Mouse (Mus musculus) midbrain, embryonic 16.5 days (tissue): ENCODE measurements around the gene Cetn4. TPM values are rescaled to one million over a fixed set of nuclear protein-coding genes. Genes with fewer than 3 reads are reported as not detected.

Experiments
- ATAC-seq: fragments of 200-750 bp; cut with Nextera tagmentation; 2 replicates; pipeline ENCODE4 v1.8.0; 2017; ENCODE audit warnings: moderate TSS enrichment
- H3K27ac ChIP-seq: fragments of 300-500 bp; sonication (generic); 2 replicates; pipeline ENCODE4 v1.5.1; 2014; ENCODE audit warnings: mild to moderate bottlenecking, low read length, mixed read lengths
- H3K27me3 ChIP-seq: fragments of 300-500 bp; sonication (generic); 2 replicates; pipeline ENCODE4 v1.6.1; 2014; ENCODE audit warnings: low read depth, low read length, mixed read lengths; ENCODE audit not compliant: control insufficient read depth, insufficient read depth
- H3K36me3 ChIP-seq: fragments of 300-500 bp; sonication (generic); 2 replicates; pipeline ENCODE4 v1.6.1; 2014; ENCODE audit warnings: mild to moderate bottlenecking, low read length, moderate library complexity, mixed read lengths; ENCODE audit not compliant: control insufficient read depth, insufficient read depth
- H3K4me1 ChIP-seq: fragments of 300-500 bp; sonication (generic); 2 replicates; pipeline ENCODE4 v1.6.1; 2014; ENCODE audit warnings: mild to moderate bottlenecking, low read length, mixed read lengths; ENCODE audit not compliant: control insufficient read depth, insufficient read depth
- H3K4me2 ChIP-seq: fragments of 300-500 bp; sonication (generic); 2 replicates; pipeline ENCODE4 v1.6.1; 2014; ENCODE audit warnings: mild to moderate bottlenecking, low read length, mixed read lengths
- H3K4me3 ChIP-seq: fragments of 300-500 bp; sonication (generic); 2 replicates; pipeline ENCODE4 v1.5.1; 2014; ENCODE audit warnings: low read depth, mild to moderate bottlenecking, low read length, moderate library complexity, mixed read lengths
- H3K9ac ChIP-seq: fragments of 300-500 bp; sonication (generic); 2 replicates; pipeline ENCODE4 v1.6.1; 2014; ENCODE audit warnings: low read depth, low read length, mixed read lengths
- H3K9me3 ChIP-seq: fragments of 300-500 bp; sonication (generic); replicated peaks from 2 replicates; pipeline ENCODE4 v1.6.1; 2014; ENCODE audit warnings: mild to moderate bottlenecking, low read length, mixed read lengths; ENCODE audit not compliant: control insufficient read depth, poor library complexity, severe bottlenecking
- WGBS: fragments of 180-500 bp; shearing (Covaris S2); extraction: QIAGEN DNeasy Blood & Tissue Kit; methylation state at CpG from one replicate; pipeline ENCODE4 v1.1.7; 2014; 5-methylcytosine and 5-hydroxymethylcytosine counted together
- polyA plus RNA-seq: library from polyadenylated mRNA; unstranded; fragments of >200 nt; fragmentation: Nextera tagmentation; extraction: Ambion mirVana; gene quantifications from 2 replicates; pipeline ENCODE4 v1.2.1, GENCODE M21; 2015

Cetn4 gene
- polyA plus RNA-seq, 1 experiment from 2014 or later: 2.3 TPM

- Histone ChIP-seq H3K4me2 (no peak overlapping the region), H3K27ac (no peak overlapping the region), H3K4me3 (no peak overlapping the region), H3K36me3 (no peaks in the 10 kb centered on the region; the same call in 1 of the 2 replicates), H3K9me3 (no peaks in the 10 kb centered on the region), H3K4me1 (peaks cover 10% of the 10 kb centered on the region), H3K27me3 (no peaks in the 10 kb centered on the region), H3K9ac (no peak overlapping the region)
- WGBS: 95% methylated on average over 1 of the region's 1 CpGs
- no peak for ATAC-seq
These were observed 3.7 kb upstream of the Cetn4 start for GRCm38 (mm10) chr3:37316233-37316632.

GRCm38 (mm10) chr3:37313371-37313770 is 863 bp upstream of the Cetn4 start:
- 0 out of 2 replicates have a peak overlapping the region, but pooled peaks have one; percentile 1 for H3K9ac ChIP-seq
- 30% methylated on average over 1 of the region's 1 CpGs for WGBS
- no peaks in the 10 kb centered on the region for H3K27me3 ChIP-seq
- H3K36me3 ChIP-seq: no peaks in the 10 kb centered on the region
- H3K4me2 ChIP-seq: peak overlapping the region; percentile 47
- no peak for ATAC-seq
- peaks cover 10% of the 10 kb centered on the region for H3K4me1 ChIP-seq
- H3K4me3 ChIP-seq: no peak overlapping the region
- H3K27ac ChIP-seq: no peak overlapping the region
- H3K9me3 ChIP-seq: no peaks in the 10 kb centered on the region

- Histone ChIP-seq H3K9ac (peak overlapping the region; percentile 81), H3K4me3 (peak overlapping the region; percentile 81), H3K4me2 (peak overlapping the region; percentile 82), H3K4me1 (peaks cover 10% of the 10 kb centered on the region), H3K9me3 (no peaks in the 10 kb centered on the region), H3K27me3 (no peaks in the 10 kb centered on the region), H3K27ac (peak overlapping the region; percentile 71), H3K36me3 (no peaks in the 10 kb centered on the region)
- WGBS: 2% methylated on average over 10 of the region's 10 CpGs
- ATAC-seq: no peak; the same call in 1 of the 2 replicates
These were observed 575 bp downstream of the Cetn4 start for GRCm38 (mm10) chr3:37311897-37312369.

- Histone ChIP-seq H3K4me2 (no peak overlapping the region), H3K9ac (no peak overlapping the region), H3K27ac (no peak overlapping the region), H3K27me3 (no peaks in the 10 kb centered on the region), H3K4me1 (no peaks in the 10 kb centered on the region), H3K36me3 (no peaks in the 10 kb centered on the region), H3K9me3 (no peaks in the 10 kb centered on the region), H3K4me3 (no peak overlapping the region)
- no peak for ATAC-seq
- WGBS: 77% methylated on average over 8 of the region's 8 CpGs
These were observed 8.9 kb downstream of the Cetn4 start for GRCm38 (mm10) chr3:37303392-37304139.

- H3K9ac ChIP-seq: no peak overlapping the region
- H3K9me3 ChIP-seq: no peaks in the 10 kb centered on the region
- no peak overlapping the region for H3K27ac ChIP-seq
- 42% methylated on average over 12 of the region's 12 CpGs for WGBS
- H3K4me2 ChIP-seq: no peak overlapping the region
- H3K4me1 ChIP-seq: no peaks in the 10 kb centered on the region
- no peaks in the 10 kb centered on the region for H3K27me3 ChIP-seq
- ATAC-seq: no peak
- no peaks in the 10 kb centered on the region for H3K36me3 ChIP-seq
- H3K4me3 ChIP-seq: no peak overlapping the region
These were observed 9.8 kb downstream of the Cetn4 start for GRCm38 (mm10) chr3:37302685-37303084.

- no peak overlapping the region for H3K9ac ChIP-seq
- no peak overlapping the region for H3K4me3 ChIP-seq
- H3K36me3 ChIP-seq: no peaks in the 10 kb centered on the region
- H3K27ac ChIP-seq: no peak overlapping the region
- no peaks in the 10 kb centered on the region for H3K27me3 ChIP-seq
- H3K9me3 ChIP-seq: no peaks in the 10 kb centered on the region
- ATAC-seq: no peak
- H3K4me2 ChIP-seq: no peak overlapping the region
- no peaks in the 10 kb centered on the region for H3K4me1 ChIP-seq
- 70% methylated on average over 3 of the region's 3 CpGs for WGBS
These were observed 13.0 kb downstream of the Cetn4 start for GRCm38 (mm10) chr3:37299470-37299869.

- H3K4me1 ChIP-seq: no peaks in the 10 kb centered on the region
- no peaks in the 10 kb centered on the region for H3K27me3 ChIP-seq
- H3K27ac ChIP-seq: no peak overlapping the region
- no peak overlapping the region for H3K9ac ChIP-seq
- ATAC-seq: no peak
- H3K4me2 ChIP-seq: no peak overlapping the region
- no peaks in the 10 kb centered on the region for H3K36me3 ChIP-seq
- no peak overlapping the region for H3K4me3 ChIP-seq
- WGBS: 73% methylated on average over 2 of the region's 2 CpGs
- H3K9me3 ChIP-seq: no peaks in the 10 kb centered on the region
These were observed 19.9 kb downstream of the Cetn4 start for GRCm38 (mm10) chr3:37292654-37293053.

- Histone ChIP-seq H3K9me3 (no peaks in the 10 kb centered on the region), H3K27ac (no peak overlapping the region), H3K4me3 (no peak overlapping the region), H3K36me3 (no peaks in the 10 kb centered on the region), H3K4me2 (no peak overlapping the region), H3K4me1 (no peaks in the 10 kb centered on the region), H3K27me3 (no peaks in the 10 kb centered on the region), H3K9ac (no peak overlapping the region)
- no peak for ATAC-seq
- 93% methylated on average over 2 of the region's 2 CpGs for WGBS
These were observed 20.6 kb downstream of the Cetn4 start for GRCm38 (mm10) chr3:37291929-37292328.

- Histone ChIP-seq H3K4me3 (no peak overlapping the region), H3K4me1 (no peaks in the 10 kb centered on the region), H3K27ac (no peak overlapping the region), H3K4me2 (no peak overlapping the region), H3K9me3 (no peaks in the 10 kb centered on the region), H3K9ac (no peak overlapping the region), H3K27me3 (no peaks in the 10 kb centered on the region), H3K36me3 (no peaks in the 10 kb centered on the region)
- ATAC-seq: no peak
- WGBS: 66% methylated on average over 7 of the region's 7 CpGs
These were observed 21.5 kb downstream of the Cetn4 start for GRCm38 (mm10) chr3:37290881-37291541.
